Mouse (Mus musculus) urinary bladder, postnatal 10 days (tissue): ENCODE measurements around the gene Ppp1r27.
"Not testable (repeated sequence)": the region's sequence is repeated elsewhere in the genome, so short reads cannot be mapped to it uniquely, and the experiment has no call there.

Source experiments
- DNase-seq: peaks from one replicate; pipeline ENCODE4 v3.0.0; 2022; ENCODE audit warnings: low spot score

Gene Ppp1r27

DNA sequence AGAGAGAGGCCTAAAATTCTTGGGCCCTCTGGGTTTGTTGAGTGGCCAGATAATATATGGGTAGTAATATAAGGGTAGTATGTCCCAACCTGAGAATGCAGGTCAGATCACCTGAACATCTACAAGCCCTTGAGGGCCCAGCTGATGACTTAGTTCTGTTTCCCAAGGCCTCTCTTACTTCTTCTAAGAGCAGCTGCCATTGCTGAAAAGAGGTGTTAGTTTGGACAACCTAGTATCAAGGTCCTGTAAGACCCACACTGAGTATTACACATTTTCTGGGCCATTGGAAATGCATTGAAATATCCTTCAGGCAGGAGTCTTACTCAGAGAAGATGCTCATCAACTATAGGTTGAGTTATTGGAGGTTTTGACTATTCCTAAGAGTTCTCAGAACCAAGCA, 25.0 kb upstream of the Ppp1r27 start:
- DNase-seq, result no peak

DNA sequence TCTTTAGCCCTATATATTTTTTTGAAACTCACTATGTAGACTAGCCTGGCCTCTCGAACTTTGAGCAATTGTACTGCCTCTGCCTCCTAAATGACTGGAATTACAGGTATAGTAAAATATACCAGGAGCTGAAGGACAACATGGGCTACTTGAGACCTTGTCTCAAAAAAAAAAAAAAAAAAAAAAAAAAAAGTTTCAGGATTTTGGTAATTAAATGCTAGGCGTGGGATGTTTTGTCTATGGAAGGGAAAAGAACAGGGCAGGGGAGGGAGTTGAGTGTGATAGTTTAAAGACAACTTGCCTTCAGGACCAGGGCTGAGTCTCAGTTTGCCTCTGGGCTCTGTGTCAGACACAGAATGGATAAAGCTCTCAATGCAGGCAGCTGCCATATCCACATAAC, 24.1 kb upstream of the Ppp1r27 start:
- DNase-seq, result no peak

DNA sequence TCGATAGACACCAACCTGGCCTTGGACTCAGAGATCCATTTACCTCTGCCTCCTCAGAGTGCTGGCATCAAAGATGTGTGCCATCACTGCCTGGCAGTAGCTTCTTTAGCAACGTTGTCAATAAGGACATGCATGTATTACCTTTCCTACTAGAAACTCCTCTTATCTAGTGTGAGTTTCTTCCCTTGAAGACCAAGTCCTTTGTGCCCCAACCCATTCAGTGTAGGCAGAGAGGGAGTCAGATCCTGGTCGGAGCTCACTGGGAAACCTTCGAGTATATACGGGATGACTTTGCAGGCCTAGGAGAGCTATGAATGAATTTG, 23.3 kb upstream of the Ppp1r27 start:
- DNase-seq, result no peak

- no peak for DNase-seq
Measured at GRCm38 (mm10) chr11:120573585-120574277, 22.8 kb upstream of the Ppp1r27 start.

DNA sequence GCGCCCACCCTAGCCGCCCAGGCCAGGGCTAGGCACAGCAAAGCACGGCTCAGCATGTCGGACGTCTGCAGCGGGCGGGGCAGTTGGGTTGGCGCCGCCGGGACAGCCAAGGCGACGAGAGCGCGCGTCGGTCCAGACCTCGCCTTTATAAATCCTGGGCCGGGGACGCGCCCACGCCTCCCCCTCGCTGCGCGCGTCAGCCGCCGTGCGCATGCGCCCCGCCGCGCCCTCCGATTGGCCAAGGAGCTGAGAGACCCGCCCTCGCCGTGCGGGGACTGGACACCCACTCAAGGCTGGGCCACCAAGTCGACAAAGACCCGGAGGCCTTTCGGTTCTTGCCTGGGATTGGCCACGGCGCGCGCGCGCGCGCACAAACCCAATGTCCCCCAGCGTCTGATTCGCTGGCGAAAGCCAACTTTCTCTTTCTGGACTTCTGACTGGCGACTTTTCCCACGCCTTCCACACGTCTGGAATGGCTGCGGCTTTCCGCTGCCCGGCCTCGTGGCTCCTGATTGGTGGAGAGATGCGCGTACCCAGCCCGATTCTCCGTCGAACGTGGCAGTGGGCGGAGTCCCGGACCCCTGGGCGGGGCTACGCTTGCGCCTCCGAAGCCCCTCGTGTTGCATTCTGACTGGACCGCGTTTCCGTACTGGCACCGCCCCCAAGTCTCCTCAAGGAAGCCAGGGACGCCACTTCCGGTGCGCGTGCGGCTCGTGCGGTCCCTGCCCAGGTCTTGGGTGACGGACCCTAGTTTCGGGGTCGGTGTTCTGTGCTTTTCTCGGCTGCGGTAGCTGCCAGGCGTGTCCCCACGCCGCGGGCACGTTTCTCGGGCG, 22.0 kb upstream of the Ppp1r27 start, which contains the start of gene P4hb:
P4hb (minus strand) TSS at position 502 of the 833 bp plus-strand sequence.
- DNase-seq, result peak; percentile 98

DNA sequence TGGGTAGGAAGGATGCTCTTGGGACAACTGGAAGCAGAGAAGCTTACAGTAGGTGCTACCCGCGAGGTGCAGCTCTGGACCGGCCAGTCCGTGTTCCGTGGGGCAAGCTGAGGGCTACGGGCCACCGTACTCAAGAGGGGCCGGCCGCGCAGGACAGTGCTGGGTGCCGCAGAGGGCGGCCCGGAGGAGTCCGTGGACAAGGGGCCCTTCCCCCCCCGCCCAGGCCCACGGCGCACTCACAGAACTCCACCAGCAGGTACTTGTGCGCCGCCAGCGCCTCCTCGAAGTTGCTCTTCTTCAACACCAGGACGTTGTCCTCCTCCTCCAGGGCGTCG, 21.5 kb upstream of the Ppp1r27 start:
- no peak for DNase-seq

- DNase-seq, result no peak
Measured at GRCm38 (mm10) chr11:120571754-120572416, 21.0 kb upstream of the Ppp1r27 start.

DNA sequence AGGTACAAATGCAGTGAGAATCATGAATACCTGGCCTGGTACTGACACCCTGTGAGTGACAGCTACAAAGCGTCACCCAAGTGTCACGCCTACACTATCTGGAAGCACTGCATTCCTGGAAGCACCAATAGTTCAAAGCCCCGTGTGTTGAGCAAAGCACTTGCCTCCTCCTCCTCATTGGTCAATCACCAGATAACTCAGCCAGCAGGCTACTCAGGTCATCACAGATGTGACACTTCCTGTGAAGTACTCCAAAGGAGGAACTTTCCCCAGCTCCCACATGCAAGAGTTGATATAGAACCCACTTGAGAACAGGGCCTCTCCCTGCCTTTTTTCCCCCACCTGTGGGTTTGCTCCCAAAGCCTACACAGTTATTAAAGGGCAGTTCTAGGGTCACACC, 20.2 kb upstream of the Ppp1r27 start:
- DNase-seq, result no peak

DNA sequence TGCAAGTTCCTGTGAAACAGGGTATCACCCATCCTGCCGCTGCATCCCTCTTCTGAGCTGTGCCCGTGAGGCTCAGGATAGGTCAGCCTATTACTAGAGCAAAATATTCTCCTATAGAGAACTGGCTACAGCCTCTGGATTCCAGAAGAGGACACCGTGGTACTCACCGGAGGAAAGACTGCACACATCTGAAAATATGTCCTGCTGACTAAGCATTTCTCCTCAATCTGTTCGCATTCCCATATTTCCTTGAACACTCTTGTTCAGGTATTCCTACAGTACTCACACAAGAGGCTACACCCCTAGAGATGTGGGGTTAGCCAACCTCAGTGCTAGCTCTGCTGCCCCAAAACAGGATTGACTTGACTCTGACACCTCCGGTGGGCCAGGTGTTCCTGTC, 17.4 kb upstream of the Ppp1r27 start:
- DNase-seq, result no peak

- DNase-seq, result no peak
Measured at GRCm38 (mm10) chr11:120565114-120565513, 14.2 kb upstream of the Ppp1r27 start.

DNA sequence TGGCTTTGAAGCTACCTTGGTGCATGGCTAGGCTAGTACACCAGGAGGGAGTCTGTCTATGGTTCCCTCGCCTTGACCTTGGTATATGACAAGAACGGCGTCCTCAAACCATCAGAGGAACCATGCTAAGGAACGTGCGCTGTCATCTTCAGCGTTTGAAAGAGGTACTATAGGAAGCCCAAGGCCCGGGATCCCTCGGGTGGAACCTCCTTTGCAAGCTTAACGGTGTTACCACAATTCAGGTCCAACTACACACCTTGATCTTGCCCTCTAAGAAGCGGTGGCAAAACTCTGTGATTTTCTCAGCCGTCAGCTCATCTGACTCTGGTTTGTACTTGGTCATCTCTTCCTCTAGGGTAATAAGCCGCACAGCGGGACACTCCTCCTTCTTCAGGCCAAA, 12.0 kb upstream of the Ppp1r27 start:
- DNase-seq, result no peak

DNA sequence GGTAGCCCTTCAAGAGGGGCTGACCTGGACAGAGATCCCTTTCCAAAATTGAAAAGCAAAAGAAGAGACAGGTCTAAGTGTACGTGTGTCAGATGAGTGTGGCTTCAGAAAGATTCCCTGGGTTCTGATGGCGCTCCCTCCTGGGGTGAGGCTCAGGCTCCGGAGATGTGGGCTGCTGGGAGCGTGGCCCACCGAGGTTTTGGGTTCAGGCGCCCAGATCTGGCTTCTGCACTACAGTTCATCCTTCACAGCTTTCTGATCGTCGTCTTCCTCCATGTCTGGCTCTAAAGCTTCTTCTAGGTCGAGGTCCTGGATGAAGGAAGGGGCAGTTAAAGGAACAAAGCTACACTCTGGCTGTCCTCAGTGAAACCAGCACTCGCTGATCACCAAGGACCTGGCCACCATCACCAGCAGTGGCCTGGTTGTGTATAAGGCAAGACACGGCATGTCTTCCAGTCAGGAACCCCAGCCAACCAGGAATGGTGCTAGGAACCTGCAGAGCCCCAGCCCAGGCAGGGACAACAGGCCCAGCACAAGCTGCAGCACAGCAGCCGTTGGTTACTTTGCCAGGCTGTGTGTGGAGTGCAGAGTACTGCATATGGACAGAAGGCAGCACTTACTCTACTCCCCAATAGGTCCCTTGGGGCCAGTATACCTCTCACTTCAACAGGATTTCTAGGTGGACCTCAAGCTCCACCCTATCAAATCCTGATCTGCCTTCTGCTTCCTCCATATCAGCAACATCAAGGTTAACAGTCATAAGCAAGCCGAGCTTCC, 10.2 kb upstream of the Ppp1r27 start:
- DNase-seq, result no peak

- not testable (repeated sequence) for DNase-seq
Measured at GRCm38 (mm10) chr11:120558843-120559242, 7.9 kb upstream of the Ppp1r27 start.

DNA sequence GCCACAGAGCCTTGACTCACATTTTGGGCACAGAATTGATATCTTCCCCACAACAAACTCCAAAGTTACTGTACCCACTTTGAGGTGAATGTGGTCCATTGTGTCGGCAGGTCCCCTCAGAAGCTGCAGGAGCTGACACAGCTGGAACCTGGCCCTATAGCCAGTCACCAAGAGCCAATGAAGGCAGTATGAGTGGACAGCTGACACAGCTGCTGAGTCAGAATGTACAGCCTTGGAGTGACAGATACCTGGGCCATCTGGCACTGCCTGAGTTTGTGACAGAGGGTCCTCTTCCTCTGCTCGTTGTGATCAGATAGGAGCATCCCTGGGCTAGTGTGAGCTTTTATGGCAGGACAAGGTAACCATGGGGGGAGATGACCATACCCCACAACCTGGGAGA, 4.3 kb upstream of the Ppp1r27 start:
- no peak for DNase-seq

DNA sequence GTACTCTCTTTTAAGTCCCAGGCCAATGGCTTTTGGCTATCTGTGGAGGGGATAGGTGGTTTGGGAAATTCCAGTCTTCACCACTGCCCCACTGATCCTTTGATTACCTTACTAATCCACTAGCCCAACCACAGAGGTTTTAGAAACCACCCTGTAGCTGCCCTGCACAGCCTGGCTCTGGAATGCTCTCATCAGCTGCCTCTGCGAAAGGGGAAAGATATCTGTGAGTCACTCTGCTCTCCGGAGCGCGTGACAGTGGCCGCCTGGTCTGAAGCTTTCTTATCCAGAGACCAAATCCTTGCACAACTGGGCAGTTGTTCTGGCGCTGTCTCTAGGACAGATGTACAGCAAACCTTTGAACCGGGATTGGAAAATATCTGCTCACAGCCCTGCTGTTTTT, 3.9 kb upstream of the Ppp1r27 start:
- DNase-seq, result no peak

DNA sequence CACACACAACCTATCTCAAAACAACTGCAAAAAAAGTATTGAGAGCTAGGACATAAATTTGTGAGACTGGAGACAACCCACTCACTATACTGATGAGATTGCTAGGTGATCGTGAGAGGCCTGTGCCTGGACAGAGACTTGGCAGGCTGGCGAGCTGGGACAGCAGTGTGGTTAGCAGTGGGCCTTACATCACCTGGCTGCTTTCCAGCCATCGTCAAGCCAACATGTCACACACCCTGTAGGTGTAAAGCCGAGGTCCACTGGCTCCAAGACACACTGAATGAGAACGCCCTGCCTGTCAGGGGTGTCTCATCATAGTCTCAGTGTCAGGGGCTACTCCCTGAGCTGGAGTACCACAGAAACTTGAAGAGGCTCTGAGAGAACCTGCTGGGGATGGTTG, 1.8 kb upstream of the Ppp1r27 start:
- DNase-seq, result no peak

DNA sequence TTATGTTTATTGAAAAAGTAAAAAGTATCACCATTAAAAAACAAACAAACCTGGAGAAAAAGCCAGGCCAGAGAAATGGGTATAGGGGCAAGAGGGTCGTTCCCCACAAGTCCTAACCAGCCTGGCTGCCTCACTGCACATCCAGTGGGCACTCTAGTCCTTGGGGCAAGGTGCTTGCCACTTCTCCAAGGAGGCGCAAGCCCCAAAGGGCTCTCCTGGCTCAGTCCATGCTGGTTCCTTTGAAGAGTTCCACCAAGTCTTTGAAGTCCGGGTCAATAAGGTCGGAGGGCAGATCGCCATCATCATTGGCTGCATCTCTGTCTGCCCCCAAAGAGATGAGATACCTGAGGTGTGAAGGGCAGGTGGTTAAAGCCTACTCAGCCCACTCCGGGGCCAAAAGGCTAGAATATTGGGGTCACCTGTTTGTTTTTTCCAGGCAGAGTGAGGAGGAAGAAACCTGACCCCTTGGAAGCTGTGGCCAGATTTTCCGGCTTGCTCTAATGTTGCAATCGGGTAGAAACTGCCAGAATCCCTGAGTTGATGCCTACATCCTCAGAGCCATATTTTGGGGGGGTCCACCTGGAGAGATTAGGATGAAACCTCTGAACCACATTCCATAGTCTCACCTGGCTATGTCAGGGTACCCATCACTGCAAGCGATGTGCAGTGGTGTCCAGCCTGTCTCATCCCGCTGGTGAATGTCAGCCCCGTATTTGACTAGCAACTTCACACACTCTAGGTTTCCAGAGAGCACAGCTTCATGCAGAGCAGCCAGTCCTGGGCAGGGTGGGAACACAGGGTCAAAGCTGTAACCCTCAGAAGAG, 734 bp downstream of the Ppp1r27 start:
- no peak for DNase-seq

- DNase-seq, result peak; percentile 86
Measured at GRCm38 (mm10) chr11:120549168-120549945, 1.6 kb downstream of the Ppp1r27 start, which contains the start of gene Mcrip1. Mcrip1 (minus strand) TSS chr11:120549727.

GRCm38 (mm10) chr11:120548786-120549167, 2.2 kb downstream of the Ppp1r27 start:
- no peak for DNase-seq

DNA sequence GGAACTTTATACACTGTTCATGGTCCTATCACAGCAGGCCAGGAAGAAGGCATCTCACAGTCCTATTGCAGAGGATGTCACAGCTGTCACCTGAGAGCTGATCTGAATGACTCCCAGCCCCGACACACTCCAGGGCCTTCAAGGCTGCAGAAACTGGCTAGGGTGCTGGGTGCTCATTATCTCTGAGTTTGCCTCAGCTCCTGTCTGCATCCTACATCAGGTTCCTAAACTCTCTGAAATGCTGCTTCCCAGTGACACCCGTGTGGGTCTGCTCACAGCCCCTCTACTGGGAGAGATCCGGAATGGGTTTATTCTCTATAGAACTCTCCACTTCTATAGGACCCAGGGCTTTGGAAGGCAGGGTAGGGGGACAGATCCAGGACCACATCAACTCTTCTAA, 2.7 kb downstream of the Ppp1r27 start:
- DNase-seq, result no peak

DNA sequence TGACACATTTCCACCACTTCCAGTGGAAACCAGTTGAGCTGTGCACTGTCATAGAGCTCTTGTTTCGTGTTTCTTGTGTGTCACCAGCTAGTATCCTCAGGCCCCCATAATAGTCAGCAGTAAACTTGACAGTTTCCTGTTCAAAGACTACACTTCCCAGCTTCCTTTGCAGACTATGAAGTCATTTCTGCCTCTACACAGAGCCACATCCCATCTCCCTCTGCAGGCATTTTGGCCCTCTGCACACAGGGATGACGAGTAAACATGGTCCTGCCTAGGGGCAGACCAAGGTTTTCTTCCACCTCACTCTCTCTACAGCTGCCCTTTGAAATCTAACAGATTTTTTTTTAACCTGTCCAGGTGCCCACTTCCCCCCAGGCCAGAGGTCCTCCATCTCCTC, 3.5 kb downstream of the Ppp1r27 start:
- no peak for DNase-seq
